Mouse (Mus musculus): ENCODE results near the gene Gas7. TPM values are rescaled to one million over a fixed set of nuclear protein-coding genes. Genes with fewer than 3 reads are reported as not detected.
A peak's percentile ranks its signal among the peaks of the same experiment; 100 is the strongest.

The Gas7 gene
- polyA plus RNA-seq, 1 experiment, result 2.1 TPM

- H3K27me3 ChIP-seq (ENCODE audit: control insufficient read depth, insufficient read depth, low read length), result no peaks in the 10 kb centered on the region
- 37% methylated on average over 6 of the region's 6 CpGs for WGBS
- no peaks in the 10 kb centered on the region for H3K36me3 ChIP-seq (ENCODE audit: control insufficient read depth, insufficient read depth, low read length)
- TF ChIP-seq CTCF (IDR thresholded peaks at IDR 0.05; ENCODE audit: extremely low read depth, insufficient read length, insufficient replicate concordance, low read depth, low read length) (no peak), POLR2A (IDR thresholded peaks at IDR 0.05; ENCODE audit: low read depth, low read length) (no peak)
- H3K4me3 ChIP-seq (ENCODE audit: low read depth, low read length), result no peak overlapping the region
- H3K27ac ChIP-seq (ENCODE audit: insufficient read depth, low read depth, low read length), result no peak overlapping the region
- no peaks in the 10 kb centered on the region for H3K4me1 ChIP-seq (ENCODE audit: control insufficient read depth, insufficient read depth, insufficient read length, low read length)
Measured at GRCm38 (mm10) chr11:67652893-67653255, 197.6 kb downstream of the Gas7 start.

DNA sequence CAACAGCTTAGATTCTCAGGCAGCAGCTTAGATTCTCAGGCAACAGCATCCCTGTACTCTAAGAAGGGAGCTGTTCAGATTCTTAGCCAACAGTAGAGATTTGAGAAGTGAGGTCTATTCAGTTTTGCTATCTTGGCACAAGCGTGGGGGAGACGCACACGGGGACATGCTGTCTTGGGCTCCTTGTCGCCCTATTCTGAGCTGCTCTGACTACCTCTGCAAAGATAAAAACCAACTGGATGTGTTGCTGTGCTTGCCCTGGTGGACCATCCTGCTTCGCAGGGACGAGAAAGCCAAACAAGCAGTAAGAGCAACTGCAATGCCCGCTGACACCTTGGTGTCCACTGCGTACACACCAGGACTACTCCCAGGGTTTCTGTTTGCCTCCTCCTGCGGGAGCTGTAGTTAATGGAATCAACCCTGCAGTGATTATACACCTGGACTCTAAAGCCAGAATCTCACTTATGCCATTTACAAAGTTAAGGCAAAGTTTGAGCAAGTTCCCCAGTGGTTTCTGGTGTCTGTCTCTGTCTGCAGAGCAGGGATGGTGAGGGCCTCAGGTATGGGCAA is 198.4 kb downstream of the Gas7 start:
- no peaks in the 10 kb centered on the region for H3K27me3 ChIP-seq (ENCODE audit: control insufficient read depth, insufficient read depth, low read length)
- H3K27ac ChIP-seq (ENCODE audit: insufficient read depth, low read depth, low read length), result no peak overlapping the region
- TF ChIP-seq CTCF (IDR thresholded peaks at IDR 0.05; ENCODE audit: extremely low read depth, insufficient read length, insufficient replicate concordance, low read depth, low read length), result no peak
- no peak for TF ChIP-seq POLR2A (IDR thresholded peaks at IDR 0.05; ENCODE audit: low read depth, low read length)
- H3K4me1 ChIP-seq (ENCODE audit: control insufficient read depth, insufficient read depth, insufficient read length, low read length), result no peaks in the 10 kb centered on the region
- no peak overlapping the region for H3K4me3 ChIP-seq (ENCODE audit: low read depth, low read length)
- no peaks in the 10 kb centered on the region for H3K36me3 ChIP-seq (ENCODE audit: control insufficient read depth, insufficient read depth, low read length)
- WGBS, result 75% methylated on average over 9 of the region's 9 CpGs

DNA sequence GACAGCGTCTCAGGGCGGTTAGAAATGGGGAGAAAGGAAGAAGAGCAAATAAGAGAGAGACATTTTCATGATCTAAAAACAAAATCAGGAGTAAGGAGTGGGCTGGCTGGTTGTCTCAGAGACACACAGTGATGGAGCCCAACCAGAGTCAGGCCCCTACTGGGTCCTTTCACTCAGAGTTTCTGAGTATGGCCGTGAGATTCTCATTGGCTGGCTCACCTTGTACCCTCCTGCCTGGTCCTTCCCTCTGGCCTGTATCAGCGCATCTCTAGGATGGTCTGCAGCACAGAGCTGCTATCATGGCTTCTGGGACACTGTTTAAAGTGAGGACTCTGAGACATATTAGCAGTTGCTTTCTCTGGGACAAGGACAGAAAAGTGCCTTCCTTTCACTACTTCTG is 199.3 kb downstream of the Gas7 start:
- no peak for TF ChIP-seq CTCF (IDR thresholded peaks at IDR 0.05; ENCODE audit: extremely low read depth, insufficient read length, insufficient replicate concordance, low read depth, low read length)
- TF ChIP-seq POLR2A (IDR thresholded peaks at IDR 0.05; ENCODE audit: low read depth, low read length), result no peak
- Histone ChIP-seq H3K36me3 (ENCODE audit: control insufficient read depth, insufficient read depth, low read length) (no peaks in the 10 kb centered on the region), H3K27ac (ENCODE audit: insufficient read depth, low read depth, low read length) (no peak overlapping the region), H3K4me3 (ENCODE audit: low read depth, low read length) (no peak overlapping the region), H3K27me3 (ENCODE audit: control insufficient read depth, insufficient read depth, low read length) (no peaks in the 10 kb centered on the region), H3K4me1 (ENCODE audit: control insufficient read depth, insufficient read depth, insufficient read length, low read length) (no peaks in the 10 kb centered on the region)
- 83% methylated on average over 4 of the region's 4 CpGs for WGBS

DNA sequence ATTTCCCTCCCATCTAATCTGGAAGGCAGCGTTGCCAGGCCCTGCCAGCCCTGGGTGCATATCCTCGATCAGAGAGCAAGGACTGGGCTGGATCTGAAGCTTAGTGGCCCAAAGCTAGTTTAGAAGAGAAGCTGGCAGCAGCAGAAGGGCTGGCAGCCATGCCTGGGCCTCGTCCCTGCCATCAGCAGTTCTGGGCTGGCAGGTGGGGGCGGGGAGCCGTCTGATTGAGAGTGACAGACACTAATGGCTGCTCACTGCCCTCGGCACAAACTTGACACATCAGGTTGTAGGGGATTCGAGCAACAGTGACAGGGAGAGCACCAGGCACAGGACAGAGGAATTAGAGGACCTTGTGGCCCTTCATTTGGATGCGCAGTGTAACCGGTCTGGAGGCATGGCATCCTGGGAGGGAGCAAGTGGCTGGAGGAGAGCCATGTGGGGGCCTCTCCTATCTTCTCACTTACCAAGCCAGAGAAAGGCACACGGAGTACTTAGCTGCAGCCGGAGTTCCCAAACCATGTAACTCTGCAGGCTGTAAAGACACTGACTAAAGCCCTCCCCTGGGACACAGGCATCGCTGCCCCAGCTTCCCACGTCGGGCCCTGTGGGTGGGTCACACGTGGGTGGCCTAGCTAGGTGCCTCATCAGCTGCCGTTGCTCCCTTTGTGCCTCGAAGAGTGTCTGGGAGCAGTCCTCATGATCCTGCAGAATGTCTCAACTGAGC is 200.2 kb downstream of the Gas7 start:
- H3K36me3 ChIP-seq (ENCODE audit: control insufficient read depth, insufficient read depth, low read length), result no peaks in the 10 kb centered on the region
- no peak overlapping the region for H3K4me3 ChIP-seq (ENCODE audit: low read depth, low read length)
- H3K27ac ChIP-seq (ENCODE audit: insufficient read depth, low read depth, low read length), result no peak overlapping the region
- no peaks in the 10 kb centered on the region for H3K27me3 ChIP-seq (ENCODE audit: control insufficient read depth, insufficient read depth, low read length)
- 76% methylated on average over 17 of the region's 17 CpGs for WGBS
- H3K4me1 ChIP-seq (ENCODE audit: control insufficient read depth, insufficient read depth, insufficient read length, low read length), result no peaks in the 10 kb centered on the region
- TF ChIP-seq POLR2A (IDR thresholded peaks at IDR 0.05; ENCODE audit: low read depth, low read length) (no peak), CTCF (IDR thresholded peaks at IDR 0.05; ENCODE audit: extremely low read depth, insufficient read length, insufficient replicate concordance, low read depth, low read length) (no peak)

GRCm38 (mm10) chr11:67656366-67656765 is 201.1 kb downstream of the Gas7 start:
- no peak for TF ChIP-seq CTCF (IDR thresholded peaks at IDR 0.05; ENCODE audit: extremely low read depth, insufficient read length, insufficient replicate concordance, low read depth, low read length)
- no peak for TF ChIP-seq POLR2A (IDR thresholded peaks at IDR 0.05; ENCODE audit: low read depth, low read length)
- H3K4me3 ChIP-seq (ENCODE audit: low read depth, low read length), result no peak overlapping the region
- H3K4me1 ChIP-seq (ENCODE audit: control insufficient read depth, insufficient read depth, insufficient read length, low read length), result no peaks in the 10 kb centered on the region
- 76% methylated on average over 7 of the region's 7 CpGs for WGBS
- no peaks in the 10 kb centered on the region for H3K27me3 ChIP-seq (ENCODE audit: control insufficient read depth, insufficient read depth, low read length)
- no peaks in the 10 kb centered on the region for H3K36me3 ChIP-seq (ENCODE audit: control insufficient read depth, insufficient read depth, low read length)
- H3K27ac ChIP-seq (ENCODE audit: insufficient read depth, low read depth, low read length), result no peak overlapping the region

- no peaks in the 10 kb centered on the region for H3K27me3 ChIP-seq (ENCODE audit: control insufficient read depth, insufficient read depth, low read length)
- no peak overlapping the region for H3K27ac ChIP-seq (ENCODE audit: insufficient read depth, low read depth, low read length)
- H3K4me1 ChIP-seq (ENCODE audit: control insufficient read depth, insufficient read depth, insufficient read length, low read length), result no peaks in the 10 kb centered on the region
- H3K4me3 ChIP-seq (ENCODE audit: low read depth, low read length), result no peak overlapping the region
- no peaks in the 10 kb centered on the region for H3K36me3 ChIP-seq (ENCODE audit: control insufficient read depth, insufficient read depth, low read length)
- 81% methylated on average over 9 of the region's 9 CpGs for WGBS
- TF ChIP-seq POLR2A (IDR thresholded peaks at IDR 0.05; ENCODE audit: low read depth, low read length) (no peak), CTCF (IDR thresholded peaks at IDR 0.05; ENCODE audit: extremely low read depth, insufficient read length, insufficient replicate concordance, low read depth, low read length) (no peak)
Measured at GRCm38 (mm10) chr11:67656811-67657210, 201.6 kb downstream of the Gas7 start.

GRCm38 (mm10) chr11:67657685-67658382 is 202.6 kb downstream of the Gas7 start:
- Histone ChIP-seq H3K27me3 (ENCODE audit: control insufficient read depth, insufficient read depth, low read length) (no peaks in the 10 kb centered on the region), H3K36me3 (ENCODE audit: control insufficient read depth, insufficient read depth, low read length) (no peaks in the 10 kb centered on the region), H3K27ac (ENCODE audit: insufficient read depth, low read depth, low read length) (no peak overlapping the region), H3K4me1 (ENCODE audit: control insufficient read depth, insufficient read depth, insufficient read length, low read length) (no peaks in the 10 kb centered on the region), H3K4me3 (ENCODE audit: low read depth, low read length) (no peak overlapping the region)
- TF ChIP-seq POLR2A (IDR thresholded peaks at IDR 0.05; ENCODE audit: low read depth, low read length) (no peak; the same call in 1 of the 2 replicates), CTCF (IDR thresholded peaks at IDR 0.05; ENCODE audit: extremely low read depth, insufficient read length, insufficient replicate concordance, low read depth, low read length) (peak; percentile 64; the same call in 1 of the 2 replicates)
- 37% methylated on average over 11 of the region's 11 CpGs for WGBS
